Mouse (Mus musculus) embryonic facial prominence, embryonic 13.5 days (tissue): ENCODE results near the gene Bcorl1. TPM values are rescaled to one million over a fixed set of nuclear protein-coding genes. Genes with fewer than 3 reads are reported as not detected.
"Not testable (repeated sequence)": the region's sequence is repeated elsewhere in the genome, so short reads cannot be mapped to it uniquely, and the experiment has no call there.

Source experiments
- ATAC-seq: fragments of 200-750 bp; cut with Nextera tagmentation; 2 replicates; pipeline ENCODE4 v1.8.0; 2017; ENCODE audit warnings: low read depth; ENCODE audit not compliant: insufficient number of reproducible peaks, insufficient read depth, low FRiP score, low TSS enrichment
- H3K27ac ChIP-seq: fragments of 300-500 bp; sonication (generic); 2 replicates; pipeline ENCODE4 v1.5.1; 2015; ENCODE audit warnings: moderate library complexity, mild to moderate bottlenecking, inconsistent platforms
- H3K27me3 ChIP-seq: fragments of 300-500 bp; sonication (generic); 2 replicates; pipeline ENCODE4 v1.6.1; 2015; ENCODE audit warnings: mild to moderate bottlenecking, inconsistent platforms
- H3K36me3 ChIP-seq: fragments of 300-500 bp; sonication (generic); 2 replicates; pipeline ENCODE4 v1.6.1; 2015; ENCODE audit warnings: mild to moderate bottlenecking, inconsistent platforms
- H3K4me1 ChIP-seq: fragments of 300-500 bp; sonication (generic); 2 replicates; pipeline ENCODE4 v1.6.1; 2015; ENCODE audit warnings: inconsistent platforms
- H3K4me2 ChIP-seq: fragments of 300-500 bp; sonication (generic); 2 replicates; pipeline ENCODE4 v1.6.1; 2015; ENCODE audit warnings: moderate library complexity, mild to moderate bottlenecking, inconsistent platforms
- H3K4me3 ChIP-seq: fragments of 300-500 bp; sonication (generic); 2 replicates; pipeline ENCODE4 v1.5.1; 2015; ENCODE audit warnings: mild to moderate bottlenecking, inconsistent platforms
- H3K9ac ChIP-seq: fragments of 300-500 bp; sonication (generic); 2 replicates; pipeline ENCODE4 v1.6.1; 2015; ENCODE audit warnings: mild to moderate bottlenecking, inconsistent platforms
- H3K9me3 ChIP-seq: fragments of 300-500 bp; sonication (generic); 2 replicates; pipeline ENCODE4 v1.6.1; 2016; ENCODE audit warnings: inconsistent platforms
- WGBS: fragments of 180-500 bp; shearing (Covaris S2); methylation state at CpG from one replicate; pipeline ENCODE4 v1.1.7; 2015; ENCODE audit warnings: mixed read lengths; 5-methylcytosine and 5-hydroxymethylcytosine counted together
- polyA plus RNA-seq: library from polyadenylated mRNA; unstranded; fragments of >200 nt; fragmentation: Nextera tagmentation; extraction: Ambion mirVana; gene quantifications from 2 replicates; pipeline ENCODE4 v1.2.1, GENCODE M21; 2015

The Bcorl1 gene
- polyA plus RNA-seq, 1 experiment from 2014 or later, result 6.2 TPM

DNA sequence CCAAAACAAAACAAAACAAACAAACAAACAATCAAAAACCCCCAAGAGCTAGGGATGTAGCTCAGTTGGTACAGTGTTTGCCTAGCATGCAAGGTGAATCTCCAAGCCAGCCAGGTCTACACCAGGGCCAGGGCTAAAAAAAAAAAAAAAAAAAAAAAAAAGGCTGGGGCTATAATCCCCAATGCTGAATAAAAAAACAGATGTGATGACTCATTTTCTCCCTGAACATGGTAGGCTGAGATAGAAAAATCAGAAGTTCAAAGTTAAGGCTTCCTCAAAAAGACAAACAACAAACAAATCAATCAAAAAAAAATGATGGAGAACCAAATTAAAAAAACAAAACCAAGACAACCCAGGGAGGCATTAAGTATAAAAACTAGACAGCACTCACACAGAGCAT is 87.9 kb downstream of the Bcorl1 start:
- Histone ChIP-seq H3K9ac (no peak overlapping the region), H3K27ac (no peak overlapping the region), H3K9me3 (no peaks in the 10 kb centered on the region), H3K4me1 (peaks cover 4% of the 10 kb centered on the region; the same call in 1 of the 2 replicates), H3K36me3 (no peaks in the 10 kb centered on the region), H3K27me3 (no peaks in the 10 kb centered on the region), H3K4me3 (no peak overlapping the region), H3K4me2 (no peak overlapping the region)
- no peak for ATAC-seq

DNA sequence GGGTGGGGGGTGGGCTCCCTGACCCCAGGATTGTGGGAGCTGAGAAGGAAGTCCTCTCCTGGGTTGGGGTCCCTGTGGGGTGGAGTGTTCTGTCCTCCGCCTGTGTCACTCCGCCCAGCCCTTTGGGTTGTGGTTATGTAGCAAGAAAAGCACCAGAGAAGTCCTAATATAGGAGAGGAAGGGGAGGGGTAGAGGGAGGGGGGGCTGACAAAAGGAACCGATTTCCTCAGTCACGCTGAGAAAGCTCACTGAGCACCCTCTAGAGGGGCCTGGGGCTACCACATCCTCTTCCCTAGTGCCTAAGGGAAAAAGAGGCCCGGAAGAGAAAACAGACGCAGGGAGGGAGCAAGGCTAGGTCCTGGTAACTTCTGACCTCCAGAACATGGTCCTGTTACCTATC is 88.4 kb downstream of the Bcorl1 start:
- H3K9me3 ChIP-seq, result no peaks in the 10 kb centered on the region
- no peak overlapping the region for H3K4me2 ChIP-seq
- no peak overlapping the region for H3K4me3 ChIP-seq
- H3K27me3 ChIP-seq, result no peaks in the 10 kb centered on the region
- no peak for ATAC-seq
- 47% methylated on average over 6 of the region's 6 CpGs for WGBS
- H3K9ac ChIP-seq, result no peak overlapping the region
- H3K27ac ChIP-seq, result no peak overlapping the region
- 0 out of 2 replicates have a peak, but pooled peaks cover under 1% of the 10 kb centered on the region for H3K4me1 ChIP-seq
- no peaks in the 10 kb centered on the region for H3K36me3 ChIP-seq

DNA sequence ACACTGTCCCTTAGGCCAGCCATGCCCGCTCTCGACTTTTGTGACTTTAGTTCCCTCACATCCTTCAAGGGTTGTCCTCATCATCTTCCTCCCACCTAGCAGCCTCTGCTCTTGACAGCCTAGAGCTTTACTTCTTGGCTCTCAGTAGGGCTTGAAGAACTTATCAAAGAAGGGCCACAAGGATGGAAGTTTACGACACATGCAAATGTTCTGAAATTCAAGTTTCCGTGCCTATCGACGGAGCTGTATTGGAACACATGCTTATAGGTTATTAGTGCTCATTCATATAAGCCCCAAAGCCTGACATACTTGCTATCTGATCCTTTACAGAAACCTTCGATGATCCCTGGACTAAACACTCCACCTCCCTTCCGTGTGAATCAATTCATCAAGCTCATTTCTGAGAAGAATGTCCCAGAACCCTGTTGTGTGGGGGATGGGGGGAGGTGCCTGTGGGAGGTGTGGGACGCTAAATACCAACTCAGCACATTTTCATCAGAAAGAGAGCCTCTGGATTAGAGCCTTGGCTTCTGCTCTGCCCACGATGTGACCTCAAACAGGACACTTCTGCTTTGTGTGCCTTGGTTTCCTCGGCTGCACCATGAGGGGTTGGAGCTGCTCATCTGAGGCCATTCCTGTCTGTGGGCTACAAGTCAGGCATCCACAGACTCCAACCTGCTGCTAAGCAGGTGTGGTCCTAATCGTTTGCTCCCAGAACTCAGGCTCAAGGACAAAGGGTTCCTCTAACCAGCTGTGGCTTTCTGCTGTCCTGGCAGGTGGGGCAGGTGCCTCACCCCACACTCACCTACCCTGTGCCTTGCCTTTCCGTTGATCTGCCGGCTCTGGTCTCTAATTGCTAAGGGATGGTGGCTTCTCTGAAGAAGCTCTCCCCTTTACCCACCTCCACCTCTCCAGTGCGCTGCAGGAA is 91.7 kb downstream of the Bcorl1 start:
- no peak overlapping the region for H3K4me3 ChIP-seq
- H3K36me3 ChIP-seq, result no peaks in the 10 kb centered on the region
- no peak overlapping the region for H3K4me2 ChIP-seq
- 67% methylated on average over 15 of the region's 15 CpGs for WGBS
- no peaks in the 10 kb centered on the region for H3K4me1 ChIP-seq
- H3K9ac ChIP-seq, result no peak overlapping the region
- no peak overlapping the region for H3K27ac ChIP-seq
- H3K27me3 ChIP-seq, result no peaks in the 10 kb centered on the region
- no peak for ATAC-seq
- no peaks in the 10 kb centered on the region for H3K9me3 ChIP-seq

DNA sequence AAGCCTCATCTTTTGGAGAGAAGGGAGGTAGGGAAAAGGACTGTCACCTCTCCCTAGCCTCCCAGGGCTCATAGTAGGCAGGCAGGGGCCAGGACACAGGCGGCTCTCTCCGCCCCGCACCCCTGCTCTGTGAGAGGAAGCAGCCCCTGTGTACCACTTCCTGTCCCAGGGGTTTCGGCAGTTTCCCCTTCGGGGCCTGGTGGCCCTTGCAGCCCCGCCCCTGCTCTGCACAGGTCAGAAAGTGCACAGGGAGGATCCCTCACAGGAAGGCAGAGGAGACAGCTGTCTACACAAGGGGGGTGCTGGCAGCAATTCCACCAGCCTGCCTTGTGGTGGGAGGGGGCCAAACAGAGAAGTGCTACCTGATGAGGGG is 92.4 kb downstream of the Bcorl1 start:
- WGBS, result 30% methylated on average over 6 of the region's 6 CpGs
- Histone ChIP-seq H3K4me3 (no peak overlapping the region), H3K4me1 (no peaks in the 10 kb centered on the region), H3K4me2 (no peak overlapping the region), H3K27ac (no peak overlapping the region), H3K27me3 (no peaks in the 10 kb centered on the region), H3K9me3 (no peaks in the 10 kb centered on the region), H3K36me3 (no peaks in the 10 kb centered on the region), H3K9ac (no peak overlapping the region)
- ATAC-seq, result no peak

DNA sequence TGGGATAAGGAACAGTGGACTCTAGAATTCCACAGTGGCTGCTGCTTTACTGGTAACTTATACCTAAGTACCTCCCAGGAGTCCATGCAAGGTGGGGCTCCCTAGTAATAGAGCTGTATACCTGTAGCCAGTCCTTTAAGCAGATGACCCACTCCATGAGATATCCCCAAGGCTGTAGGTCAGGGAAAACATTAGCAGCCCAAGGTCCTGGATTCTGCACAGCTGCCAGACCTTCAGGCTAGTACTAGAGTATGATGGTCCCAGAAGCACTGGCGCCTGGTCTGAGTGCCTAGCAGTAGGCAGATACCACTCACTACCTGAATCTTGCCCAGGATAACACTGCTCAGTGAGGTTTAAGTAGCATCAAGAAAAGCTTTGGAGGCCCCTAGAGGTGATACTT is 93.1 kb downstream of the Bcorl1 start:
- WGBS, result 77% methylated on average over 1 of the region's 1 CpGs
- ATAC-seq, result no peak
- no peak overlapping the region for H3K27ac ChIP-seq
- H3K9me3 ChIP-seq, result no peaks in the 10 kb centered on the region
- no peak overlapping the region for H3K9ac ChIP-seq
- H3K27me3 ChIP-seq, result no peaks in the 10 kb centered on the region
- H3K4me2 ChIP-seq, result no peak overlapping the region
- H3K4me1 ChIP-seq, result peaks cover 7% of the 10 kb centered on the region
- no peak overlapping the region for H3K4me3 ChIP-seq
- no peaks in the 10 kb centered on the region for H3K36me3 ChIP-seq

DNA sequence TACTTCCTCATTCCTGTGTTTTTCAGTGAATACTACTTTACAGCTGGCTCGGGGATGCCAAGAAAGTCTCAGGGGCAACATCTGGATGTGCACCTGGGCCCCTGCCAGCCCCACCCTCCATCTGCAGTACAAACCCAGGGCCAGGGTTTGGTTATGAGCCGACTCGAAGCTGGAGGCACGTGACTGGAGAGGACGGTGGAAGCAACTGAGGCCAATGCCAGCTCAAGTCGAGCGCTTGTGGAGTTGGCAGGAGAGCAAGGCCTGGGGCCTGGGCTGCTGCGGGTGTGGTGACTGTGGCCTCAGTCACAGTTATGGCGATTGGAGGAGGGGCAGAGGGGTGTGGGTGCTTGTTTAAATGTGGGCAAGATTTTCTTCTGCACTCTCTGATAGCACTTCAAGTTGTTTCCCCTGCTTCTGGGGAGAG is 94.3 kb downstream of the Bcorl1 start:
- no peak overlapping the region for H3K27ac ChIP-seq
- no peak overlapping the region for H3K4me2 ChIP-seq
- no peaks in the 10 kb centered on the region for H3K36me3 ChIP-seq
- H3K9ac ChIP-seq, result no peak overlapping the region
- ATAC-seq, result no peak
- no peaks in the 10 kb centered on the region for H3K27me3 ChIP-seq
- no peaks in the 10 kb centered on the region for H3K9me3 ChIP-seq
- peaks cover 9% of the 10 kb centered on the region for H3K4me1 ChIP-seq
- WGBS, result 60% methylated on average over 9 of the region's 9 CpGs
- no peak overlapping the region for H3K4me3 ChIP-seq

DNA sequence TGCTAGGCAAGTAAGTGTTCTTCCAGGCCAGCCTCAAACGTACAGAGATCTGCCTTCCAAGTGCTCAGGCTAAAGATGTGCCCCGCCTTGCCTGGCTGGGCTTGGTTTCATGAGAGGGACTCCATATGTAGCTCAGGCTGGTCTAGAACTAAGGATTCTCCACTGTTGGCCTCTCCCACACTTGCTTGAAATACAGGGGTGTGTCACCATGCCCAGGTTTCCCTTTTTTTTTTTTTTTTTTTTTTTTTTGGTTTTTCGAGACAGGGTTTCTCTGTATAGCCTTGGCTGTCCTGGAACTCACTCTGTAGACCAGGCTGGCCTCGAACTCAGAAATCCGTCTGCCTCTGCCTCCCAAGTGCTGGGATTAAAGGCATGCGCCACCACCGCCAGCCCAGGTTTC is 94.9 kb downstream of the Bcorl1 start:
- not testable (repeated sequence) for H3K27ac ChIP-seq, H3K36me3 ChIP-seq, H3K27me3 ChIP-seq, H3K4me2 ChIP-seq, H3K9me3 ChIP-seq, H3K4me1 ChIP-seq, H3K9ac ChIP-seq, H3K4me3 ChIP-seq, ATAC-seq
- 85% methylated on average over 6 of the region's 7 CpGs for WGBS

DNA sequence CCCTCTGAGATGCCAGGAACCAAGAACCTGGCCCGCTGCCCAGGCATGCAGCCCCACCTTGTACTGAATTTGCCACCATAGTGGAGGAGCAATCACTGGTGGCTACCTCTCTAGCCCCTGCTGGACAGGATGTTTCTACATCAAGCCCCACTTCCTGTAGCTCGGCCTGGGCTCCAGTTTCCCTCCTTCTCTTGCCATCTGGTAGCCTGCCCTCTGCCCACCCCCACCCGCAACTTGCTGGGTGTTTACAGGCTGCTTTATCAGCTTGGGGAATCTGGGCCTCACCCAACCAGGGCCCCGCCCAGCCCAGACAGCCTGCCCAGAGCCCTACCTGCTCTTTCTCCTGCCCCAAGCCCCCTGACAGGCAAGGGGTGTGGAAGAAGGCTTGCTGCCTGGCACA is 97.9 kb downstream of the Bcorl1 start:
- 52% methylated on average over 4 of the region's 4 CpGs for WGBS

DNA sequence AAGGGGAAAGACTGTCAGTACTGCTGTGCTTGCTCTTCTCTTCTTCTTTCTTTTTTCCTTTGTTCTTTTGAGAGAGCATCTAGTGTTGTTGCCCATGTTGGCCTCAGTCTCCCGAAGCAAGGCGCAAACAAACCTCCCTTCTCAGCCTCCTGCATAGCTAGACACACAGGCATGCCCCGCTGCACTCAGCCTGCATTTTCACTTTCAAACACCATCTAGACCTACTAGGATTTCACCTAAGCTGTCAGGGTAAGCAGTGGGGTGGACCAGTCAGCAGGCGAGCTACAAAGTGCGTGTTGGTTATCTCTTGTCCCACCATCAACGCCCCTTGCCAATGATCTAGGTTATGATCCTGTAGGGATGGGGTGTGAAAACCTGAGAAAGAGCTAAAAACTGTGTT is 100.4 kb downstream of the Bcorl1 start:
- no peak for ATAC-seq
- Histone ChIP-seq H3K27me3 (no peaks in the 10 kb centered on the region), H3K4me2 (no peak overlapping the region), H3K4me3 (no peak overlapping the region), H3K4me1 (peaks cover 9% of the 10 kb centered on the region), H3K9me3 (no peaks in the 10 kb centered on the region), H3K9ac (no peak overlapping the region), H3K36me3 (no peaks in the 10 kb centered on the region), H3K27ac (no peak overlapping the region)
- WGBS, result 83% methylated on average over 6 of the region's 6 CpGs

More for the DNA sequence above, 97.9 kb downstream of the Bcorl1 start:
- Histone ChIP-seq H3K27ac (no peak overlapping the region), H3K4me1 (peaks cover 9% of the 10 kb centered on the region), H3K36me3 (no peaks in the 10 kb centered on the region), H3K9ac (no peak overlapping the region), H3K4me3 (no peak overlapping the region), H3K4me2 (no peak overlapping the region), H3K27me3 (no peaks in the 10 kb centered on the region), H3K9me3 (no peaks in the 10 kb centered on the region)
- ATAC-seq, result no peak

DNA sequence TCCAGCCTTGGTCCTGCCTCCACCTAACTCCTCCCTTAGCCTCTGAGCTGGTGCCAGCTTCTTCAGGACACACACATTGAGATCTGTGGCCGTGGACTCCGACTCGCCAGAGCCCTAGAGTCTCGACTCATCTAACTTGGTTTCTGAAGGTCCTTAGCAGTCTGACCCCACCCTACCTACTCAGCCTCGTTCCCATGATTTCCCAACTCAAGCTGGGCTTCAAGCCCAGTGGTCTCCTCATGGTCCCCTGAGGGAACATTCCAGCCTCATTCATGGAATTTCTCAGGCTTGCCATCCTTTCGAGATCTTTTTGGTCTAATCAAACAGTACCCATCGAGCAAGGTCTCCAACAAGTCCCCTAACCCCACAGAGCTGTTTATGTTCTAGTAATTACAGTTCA is 100.8 kb downstream of the Bcorl1 start:
- no peaks in the 10 kb centered on the region for H3K36me3 ChIP-seq
- 71% methylated on average over 7 of the region's 7 CpGs for WGBS
- peaks cover 9% of the 10 kb centered on the region for H3K4me1 ChIP-seq
- no peak overlapping the region for H3K4me2 ChIP-seq
- ATAC-seq, result no peak
- no peak overlapping the region for H3K4me3 ChIP-seq
- no peaks in the 10 kb centered on the region for H3K9me3 ChIP-seq
- no peak overlapping the region for H3K27ac ChIP-seq
- no peaks in the 10 kb centered on the region for H3K27me3 ChIP-seq
- H3K9ac ChIP-seq, result no peak overlapping the region

DNA sequence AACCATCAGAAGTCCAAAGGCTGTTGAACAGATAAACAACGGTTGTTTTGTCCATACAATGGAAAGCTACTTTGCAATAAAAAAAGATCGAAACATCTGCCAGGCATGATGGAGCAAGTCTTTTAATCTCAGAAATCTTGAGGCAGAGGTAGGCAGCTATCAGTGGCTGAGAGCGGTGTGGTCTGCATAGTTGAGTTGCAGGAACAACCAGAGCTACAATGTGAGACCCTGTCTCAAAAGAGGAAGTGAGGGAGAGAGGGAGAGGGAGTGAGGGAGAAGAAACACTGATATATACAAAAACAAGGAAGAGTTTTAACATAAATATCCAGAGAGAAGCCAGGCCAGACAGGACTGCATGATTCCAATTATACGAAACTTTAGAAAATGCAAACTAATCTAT is 103.5 kb downstream of the Bcorl1 start:
- no peak overlapping the region for H3K27ac ChIP-seq
- WGBS, result 73% methylated on average over 4 of the region's 4 CpGs
- H3K4me3 ChIP-seq, result no peak overlapping the region

DNA sequence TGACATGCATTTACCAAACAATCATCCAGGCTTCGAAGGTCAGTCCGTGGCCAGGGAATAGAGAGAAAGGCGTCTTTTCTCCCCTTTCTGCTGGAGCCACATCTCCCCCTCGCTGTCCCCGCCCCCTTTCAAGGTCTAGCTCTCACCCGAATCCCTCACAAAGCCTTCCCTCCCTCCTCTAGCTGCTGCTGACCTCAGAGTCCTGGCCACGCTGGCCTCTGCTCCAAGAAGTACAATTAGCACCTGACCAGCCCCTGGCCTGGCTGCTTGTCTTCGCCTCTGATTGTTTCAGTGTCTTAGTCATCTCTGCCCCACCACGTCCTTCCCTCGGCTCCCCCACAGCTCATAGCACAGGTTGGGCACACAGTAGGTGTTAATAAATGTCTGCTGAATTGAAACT is 108.5 kb downstream of the Bcorl1 start:
- 37% methylated on average over 10 of the region's 10 CpGs for WGBS
- Histone ChIP-seq H3K27ac (no peak overlapping the region), H3K4me3 (no peak overlapping the region), H3K9ac (no peak overlapping the region), H3K4me1 (no peaks in the 10 kb centered on the region), H3K27me3 (peaks cover 14% of the 10 kb centered on the region), H3K4me2 (no peak overlapping the region), H3K9me3 (no peaks in the 10 kb centered on the region), H3K36me3 (no peaks in the 10 kb centered on the region)
- no peak for ATAC-seq

More for the DNA sequence above, 103.5 kb downstream of the Bcorl1 start:
- ATAC-seq, result no peak
- Histone ChIP-seq H3K4me2 (no peak overlapping the region), H3K27me3 (no peaks in the 10 kb centered on the region), H3K9ac (no peak overlapping the region), H3K36me3 (no peaks in the 10 kb centered on the region), H3K9me3 (no peaks in the 10 kb centered on the region), H3K4me1 (no peaks in the 10 kb centered on the region)
